In genomic region chr3:89622825-89623224, GRCm38 (mm10) we compare ENCODE assay signal across 16 mouse cellular contexts.
DNase-seq lines count a peak whose midpoint lies in the region; ATAC-seq and TF ChIP-seq lines count a peak whose summit lies in the region.
"Had no signal": no experiment of that assay in that cellular context is flagged by ENCODE, and none has a peak within 500 bp of the region (broad histone marks: within the 10 kb centered on the region; RNA-seq: fewer than 3 reads in every experiment).

No protein-coding gene starts in this region.

- intact Hi-C loops in heart, postnatal 25 days (cut with DNase I), result no loop called here

- peak; percentile 35 for DNase-seq in embryo, embryonic 10 days (ENCODE audit: low spot score)
- no peak for DNase-seq in embryo, embryonic 9.5 days (ENCODE audit: extremely low spot score)
- peak; percentile 65 for DNase-seq in hindbrain, embryonic 10.5 days (ENCODE audit: low spot score)
- no peak for DNase-seq in MN1 (ENCODE audit: low spot score)
- no peak for DNase-seq in layer of hippocampus, adult 2 months (ENCODE audit: low spot score in 2 of 2)
- DNase-seq in spleen, postnatal 36 days (ENCODE audit: low spot score in 2 of 2), result no peak
- no peak for DNase-seq in heart, postnatal 25 days (ENCODE audit: low spot score)
- DNase-seq: cerebellum, adult 8-10 months; gastrocnemius, postnatal 14 days; thymus, adult 18-20 months had no signal

- H3K27me3 ChIP-seq in hindbrain, embryonic 10.5 days (ENCODE audit: insufficient read depth, poor library complexity, severe bottlenecking), result no peaks in the 10 kb centered on the region
- no peaks in the 10 kb centered on the region for H3K27me3 ChIP-seq in midbrain, embryonic 12.5 days
- H3K27me3 ChIP-seq: embryonic facial prominence, embryonic 13.5 days; heart, embryonic 12.5 days; lung, embryonic 15.5 days had no signal

- peak; percentile 70 for ATAC-seq in midbrain, embryonic 12.5 days (ENCODE audit: low FRiP score, low read depth)
- ATAC-seq: Patski had no signal

- H3K4me2 ChIP-seq in midbrain, embryonic 12.5 days (replicated peaks), result no peak overlapping the region
- H3K4me2 ChIP-seq: embryonic facial prominence, embryonic 13.5 days; heart, embryonic 12.5 days; lung, embryonic 15.5 days had no signal

- H3K36me3 ChIP-seq in hindbrain, embryonic 10.5 days, result no peaks in the 10 kb centered on the region
- H3K36me3 ChIP-seq in midbrain, embryonic 12.5 days, result no peaks in the 10 kb centered on the region
- H3K36me3 ChIP-seq: embryonic facial prominence, embryonic 13.5 days; heart, embryonic 12.5 days; lung, embryonic 15.5 days had no signal

- H3K4me1 ChIP-seq in hindbrain, embryonic 10.5 days (replicated peaks), result peaks cover 62% of the 10 kb centered on the region
- H3K4me1 ChIP-seq in midbrain, embryonic 12.5 days, result peaks cover 46% of the 10 kb centered on the region
- H3K4me1 ChIP-seq: lung, embryonic 15.5 days; megakaryocyte, embryonic 14.5 days had no signal

- H3K27ac ChIP-seq in hindbrain, embryonic 10.5 days, result peak overlapping the region; percentile 86
- peak overlapping the region; percentile 54 for H3K27ac ChIP-seq in midbrain, embryonic 12.5 days (replicated peaks)
- no peak overlapping the region for H3K27ac ChIP-seq in layer of hippocampus, adult 2 months
- H3K27ac ChIP-seq: embryonic facial prominence, embryonic 13.5 days; lung, embryonic 15.5 days had no signal

- WGBS in hindbrain, embryonic 10.5 days, result 6% methylated on average over 6 of the region's 6 CpGs
- WGBS in midbrain, embryonic 12.5 days, result 2% methylated on average over 6 of the region's 6 CpGs

- no peak overlapping the region for H3K4me3 ChIP-seq in hindbrain, embryonic 10.5 days
- H3K4me3 ChIP-seq in midbrain, embryonic 12.5 days, result no peak overlapping the region
- H3K4me3 ChIP-seq in layer of hippocampus, adult 2 months, result no peak overlapping the region
- H3K4me3 ChIP-seq: embryonic facial prominence, embryonic 13.5 days; heart, embryonic 12.5 days; lung, embryonic 15.5 days; megakaryocyte, embryonic 14.5 days had no signal

- no peak for TF ChIP-seq CTCF in layer of hippocampus, adult 2 months (conservative IDR thresholded peaks at IDR 0.05)

- H3K9ac ChIP-seq in midbrain, embryonic 12.5 days (replicated peaks), result no peak overlapping the region
- H3K9ac ChIP-seq: embryonic facial prominence, embryonic 13.5 days; heart, embryonic 12.5 days; lung, embryonic 15.5 days had no signal

- H3K9me3 ChIP-seq in hindbrain, embryonic 10.5 days, result no peaks in the 10 kb centered on the region
- H3K9me3 ChIP-seq in midbrain, embryonic 12.5 days, result no peaks in the 10 kb centered on the region
- H3K9me3 ChIP-seq: embryonic facial prominence, embryonic 13.5 days; heart, embryonic 12.5 days; lung, embryonic 15.5 days; megakaryocyte, embryonic 14.5 days had no signal

Comparison
In these comparisons a context has a peak if more than half of its experiments do, and no peak if none do; other contexts are left out.
1. DNase-seq: peak in embryo, embryonic 10 days (single experiment) and hindbrain, embryonic 10.5 days (single experiment); none in embryo, embryonic 9.5 days (single experiment), MN1 (single experiment), layer of hippocampus, adult 2 months (0 of 2), spleen, postnatal 36 days (0 of 2) and heart, postnatal 25 days (single experiment).